Mouse (Mus musculus) myocyte (in vitro differentiated cells): ENCODE results near the gene Sphkap.

ENCODE experiments used
- POLR2A ChIP-seq: IDR thresholded peaks from one replicate; pipeline ENCODE4 v1.6.1; 2011; ENCODE audit warnings: low read depth, mild to moderate bottlenecking, control low read depth, moderate library complexity; ENCODE audit not compliant: insufficient read length
- REST ChIP-seq: IDR thresholded peaks from one replicate; pipeline ENCODE4 v1.6.1; 2011; ENCODE audit warnings: mild to moderate bottlenecking, control low read depth, moderate library complexity; ENCODE audit not compliant: insufficient read depth, insufficient read length
- SRF ChIP-seq: IDR thresholded peaks from one replicate; pipeline ENCODE4 v1.6.1; 2011; ENCODE audit warnings: low read depth; ENCODE audit not compliant: control insufficient read depth, insufficient read length

DNA sequence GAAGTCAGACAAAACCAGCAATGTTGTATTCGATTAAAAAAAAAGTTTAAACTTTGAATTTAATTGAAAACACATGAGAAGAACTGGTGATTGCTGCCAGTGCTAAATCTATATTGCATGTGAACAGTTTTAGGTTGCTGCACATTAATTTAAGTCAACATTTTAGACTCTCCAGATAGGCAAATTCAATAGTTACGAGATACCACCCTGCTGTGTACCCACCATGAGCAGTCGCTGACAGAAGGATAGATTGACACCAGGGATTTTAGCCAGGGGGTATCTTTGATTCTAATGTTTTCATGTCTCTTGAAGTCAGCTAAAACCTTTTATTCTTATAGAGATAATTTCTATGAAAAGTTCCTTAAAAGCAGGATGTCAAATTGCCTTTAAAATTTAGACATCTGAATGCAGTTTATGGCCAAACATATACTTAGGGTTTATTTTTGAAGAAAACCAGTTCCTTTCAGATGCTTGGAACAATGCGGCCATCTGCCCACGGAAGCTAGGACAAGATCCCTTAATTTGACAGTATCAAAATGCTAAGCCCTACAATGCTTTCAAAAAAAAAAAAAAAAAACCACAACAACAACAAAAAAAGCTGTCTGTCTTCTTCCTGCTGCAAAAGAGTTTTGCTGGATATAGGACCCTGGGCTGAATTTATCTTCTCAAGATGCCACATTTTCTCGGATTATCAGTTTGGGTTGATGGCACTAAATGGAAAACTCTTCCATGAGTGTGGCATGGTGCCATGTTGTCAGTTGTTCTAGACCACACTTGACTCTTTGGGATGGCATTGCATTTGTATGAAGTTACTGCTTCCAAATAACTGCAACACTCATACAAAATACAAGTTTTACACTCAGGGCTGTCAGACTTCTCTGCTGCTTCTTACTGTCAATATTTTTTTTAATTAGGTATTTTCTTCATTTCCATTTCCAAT lies 110.6 kb downstream of the Sphkap start:
- no peak for TF ChIP-seq POLR2A
- no peak for TF ChIP-seq REST
- TF ChIP-seq SRF = no peak
